Mouse (Mus musculus): ENCODE measurements at regions not wholly inside any gene's neighbourhood (a gene's known extent, or its start where the extent isn't known, plus 50 kb on each side); places are given as distances from the start of the nearest gene placed in this dataset.

DNA sequence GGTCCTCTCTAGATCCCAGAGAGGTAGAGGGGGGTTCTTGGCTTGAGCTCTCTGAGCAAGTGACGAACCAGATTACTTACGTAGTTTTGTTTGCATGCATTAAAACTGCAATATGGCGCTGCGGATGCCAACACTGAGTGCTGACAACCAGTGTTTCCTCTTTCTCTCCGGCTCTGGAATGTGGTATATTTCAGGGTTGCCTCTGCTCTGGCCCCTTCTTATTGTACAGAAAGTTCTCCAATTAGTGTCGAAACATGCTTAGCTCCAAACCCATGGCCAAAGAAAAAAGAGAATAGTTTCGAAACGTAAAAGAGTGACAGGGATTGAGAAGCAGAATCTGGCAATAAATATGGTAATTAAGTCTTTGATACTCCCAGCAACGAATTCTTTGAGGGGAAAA is 124.8 kb downstream of the Fam84b start:
- TF ChIP-seq CTCF (IDR thresholded peaks at IDR 0.05; ENCODE audit: extremely low read depth, insufficient read depth, insufficient read length, insufficient replicate concordance) = no peak
- TF ChIP-seq POLR2A (IDR thresholded peaks at IDR 0.05; ENCODE audit: low read depth, low read length) = no peak

Measured in spleen, adult 2 months (tissue).